Mouse (Mus musculus) urinary bladder, postnatal 36 days (tissue): ENCODE measurements around the gene Pknox2.

Experiments
- DNase-seq, 2 experiments: peaks; one replicate each; pipeline ENCODE4 v3.0.0; 2022; ENCODE audit warnings: low spot score in 2 of 2, mixed read lengths in 1 of 2

Gene Pknox2

GRCm38 (mm10) chr9:36942561-36942960 is 204.6 kb downstream of the Pknox2 start:
- DNase-seq: no peak

GRCm38 (mm10) chr9:36942131-36942530 is 205.1 kb downstream of the Pknox2 start:
- no peak for DNase-seq

GRCm38 (mm10) chr9:36941565-36941964 is 205.6 kb downstream of the Pknox2 start:
- no peak for DNase-seq

GRCm38 (mm10) chr9:36938601-36939078 is 208.6 kb downstream of the Pknox2 start:
- no peak for DNase-seq

- DNase-seq: peak; percentile 44 to 62
These were observed 213.3 kb downstream of the Pknox2 start for GRCm38 (mm10) chr9:36933813-36934493.

- no peak for DNase-seq
These were observed 214.0 kb downstream of the Pknox2 start for GRCm38 (mm10) chr9:36932950-36933812.

- no peak for DNase-seq
These were observed 215.6 kb downstream of the Pknox2 start for GRCm38 (mm10) chr9:36931657-36932056.

GRCm38 (mm10) chr9:36923753-36924152 is 223.5 kb downstream of the Pknox2 start:
- no peak for DNase-seq

- no peak for DNase-seq
These were observed 225.3 kb downstream of the Pknox2 start for GRCm38 (mm10) chr9:36921718-36922415.

GRCm38 (mm10) chr9:36919472-36919871 is 227.7 kb downstream of the Pknox2 start:
- DNase-seq: no peak

- DNase-seq: no peak
These were observed 228.6 kb downstream of the Pknox2 start for GRCm38 (mm10) chr9:36918582-36918981.

- peak; percentile 31 to 34 for DNase-seq
These were observed 230.3 kb downstream of the Pknox2 start for GRCm38 (mm10) chr9:36916915-36917314.

GRCm38 (mm10) chr9:36916362-36916761 is 230.8 kb downstream of the Pknox2 start:
- peak; percentile 69 to 77 for DNase-seq

- DNase-seq: no peak
These were observed 241.8 kb downstream of the Pknox2 start for GRCm38 (mm10) chr9:36905452-36905851.

GRCm38 (mm10) chr9:36900464-36900863 is 246.7 kb downstream of the Pknox2 start:
- no peak for DNase-seq

- peak in 1 of 2 experiments; percentile 15 for DNase-seq
These were observed 248.6 kb downstream of the Pknox2 start for GRCm38 (mm10) chr9:36898560-36898959.

GRCm38 (mm10) chr9:36895009-36895693 is 252.1 kb downstream of the Pknox2 start:
- peak; percentile 36 to 39 for DNase-seq

GRCm38 (mm10) chr9:36894242-36894641 is 253.0 kb downstream of the Pknox2 start:
- no peak for DNase-seq

- no peak for DNase-seq
These were observed 253.7 kb downstream of the Pknox2 start for GRCm38 (mm10) chr9:36893413-36893990.

GRCm38 (mm10) chr9:36890552-36890951 is 256.7 kb downstream of the Pknox2 start:
- DNase-seq: peak in 1 of 2 experiments; percentile 12

- DNase-seq: peak in 1 of 2 experiments; percentile 5
These were observed 262.0 kb downstream of the Pknox2 start for GRCm38 (mm10) chr9:36885237-36885636.
